Mouse (Mus musculus): ENCODE data around the gene Lysmd4. TPM values are rescaled to one million over a fixed set of nuclear protein-coding genes. Genes with fewer than 3 reads are reported as not detected.

Lysmd4 gene
- 35.4 and 36.2 TPM in 2 replicates for polyA plus RNA-seq (2015; fragmentation: Nextera tagmentation; extraction: Ambion mirVana)

- H3K36me3 ChIP-seq (replicated peaks), result no peaks in the 10 kb centered on the region; the same call in 1 of the 2 replicates
- no peaks in the 10 kb centered on the region for H3K9me3 ChIP-seq
- H3K27me3 ChIP-seq (replicated peaks), result no peaks in the 10 kb centered on the region
- H3K9ac ChIP-seq, result peak within 1 kb of the TSS; percentile 77
- peaks cover 19% of the 10 kb centered on the region for H3K4me1 ChIP-seq
- peak within 1 kb of the TSS; percentile 87 for H3K4me2 ChIP-seq
- 4% methylated on average over 31 of the region's 31 CpGs for WGBS
- peak within 1 kb of the TSS; percentile 72 for H3K4me3 ChIP-seq
- peak; percentile 98 for ATAC-seq (replicated peaks)
- H3K27ac ChIP-seq, result peak within 1 kb of the TSS; percentile 70
Observed at GRCm38 (mm10) chr7:67222220-67222862, at the start of gene Lysmd4. TSS of gene Lysmd4 (plus strand) at chr7:67222544.

- no peak overlapping the region for H3K9ac ChIP-seq
- H3K4me2 ChIP-seq, result no peak overlapping the region
- no peaks in the 10 kb centered on the region for H3K36me3 ChIP-seq (replicated peaks)
- H3K4me3 ChIP-seq, result no peak overlapping the region
- peaks cover 7% of the 10 kb centered on the region for H3K4me1 ChIP-seq
- no peaks in the 10 kb centered on the region for H3K9me3 ChIP-seq
- WGBS, result 53% methylated on average over 2 of the region's 2 CpGs
- no peak for ATAC-seq (replicated peaks)
- H3K27me3 ChIP-seq (replicated peaks), result no peaks in the 10 kb centered on the region
- no peak overlapping the region for H3K27ac ChIP-seq
Observed at GRCm38 (mm10) chr7:67173522-67174195, 48.7 kb upstream of the Lysmd4 start.

DNA sequence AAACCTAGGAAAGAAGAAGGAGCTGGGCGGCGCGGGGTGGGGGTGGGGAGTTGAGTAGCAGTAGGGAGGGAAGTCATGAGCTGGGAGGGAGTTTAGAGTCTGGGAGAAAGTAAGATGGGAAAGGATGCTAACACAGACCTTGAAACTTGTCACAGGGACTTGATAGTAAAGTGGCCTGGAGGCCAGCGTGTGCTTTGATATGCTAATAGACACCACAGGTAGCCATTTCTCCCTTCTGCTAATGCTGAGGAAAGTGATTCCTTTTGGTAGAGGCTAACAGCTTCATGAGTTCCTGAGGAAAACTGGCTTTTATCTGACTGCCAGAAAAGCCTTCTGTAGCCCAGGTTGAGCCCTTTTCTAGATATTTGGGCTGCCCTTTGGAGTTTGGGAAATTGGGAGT, 38.6 kb upstream of the Lysmd4 start:
- no peak for ATAC-seq (replicated peaks)
- H3K36me3 ChIP-seq (replicated peaks), result no peaks in the 10 kb centered on the region
- H3K4me3 ChIP-seq, result no peak overlapping the region
- no peak overlapping the region for H3K4me2 ChIP-seq
- no peak overlapping the region for H3K9ac ChIP-seq
- no peak overlapping the region for H3K27ac ChIP-seq
- no peaks in the 10 kb centered on the region for H3K4me1 ChIP-seq
- no peaks in the 10 kb centered on the region for H3K9me3 ChIP-seq
- 7% methylated on average over 4 of the region's 4 CpGs for WGBS
- H3K27me3 ChIP-seq (replicated peaks), result no peaks in the 10 kb centered on the region

GRCm38 (mm10) chr7:67199412-67199811, 22.9 kb upstream of the Lysmd4 start:
- no peaks in the 10 kb centered on the region for H3K36me3 ChIP-seq (replicated peaks)
- H3K4me3 ChIP-seq, result no peak overlapping the region
- ATAC-seq (replicated peaks), result peak; percentile 56; the same call in 1 of the 2 replicates
- no peaks in the 10 kb centered on the region for H3K9me3 ChIP-seq
- no peak overlapping the region for H3K9ac ChIP-seq
- WGBS, result 18% methylated on average over 10 of the region's 10 CpGs
- H3K27me3 ChIP-seq (replicated peaks), result no peaks in the 10 kb centered on the region
- H3K27ac ChIP-seq, result no peak overlapping the region
- no peaks in the 10 kb centered on the region for H3K4me1 ChIP-seq
- no peak overlapping the region for H3K4me2 ChIP-seq

GRCm38 (mm10) chr7:67203625-67204024, 18.7 kb upstream of the Lysmd4 start:
- no peak overlapping the region for H3K9ac ChIP-seq
- H3K36me3 ChIP-seq (replicated peaks), result no peaks in the 10 kb centered on the region
- 91% methylated on average over 3 of the region's 3 CpGs for WGBS
- no peak overlapping the region for H3K4me2 ChIP-seq
- H3K9me3 ChIP-seq, result no peaks in the 10 kb centered on the region
- H3K4me1 ChIP-seq, result no peaks in the 10 kb centered on the region
- no peak overlapping the region for H3K27ac ChIP-seq
- H3K4me3 ChIP-seq, result no peak overlapping the region
- no peak for ATAC-seq (replicated peaks)
- H3K27me3 ChIP-seq (replicated peaks), result no peaks in the 10 kb centered on the region

DNA sequence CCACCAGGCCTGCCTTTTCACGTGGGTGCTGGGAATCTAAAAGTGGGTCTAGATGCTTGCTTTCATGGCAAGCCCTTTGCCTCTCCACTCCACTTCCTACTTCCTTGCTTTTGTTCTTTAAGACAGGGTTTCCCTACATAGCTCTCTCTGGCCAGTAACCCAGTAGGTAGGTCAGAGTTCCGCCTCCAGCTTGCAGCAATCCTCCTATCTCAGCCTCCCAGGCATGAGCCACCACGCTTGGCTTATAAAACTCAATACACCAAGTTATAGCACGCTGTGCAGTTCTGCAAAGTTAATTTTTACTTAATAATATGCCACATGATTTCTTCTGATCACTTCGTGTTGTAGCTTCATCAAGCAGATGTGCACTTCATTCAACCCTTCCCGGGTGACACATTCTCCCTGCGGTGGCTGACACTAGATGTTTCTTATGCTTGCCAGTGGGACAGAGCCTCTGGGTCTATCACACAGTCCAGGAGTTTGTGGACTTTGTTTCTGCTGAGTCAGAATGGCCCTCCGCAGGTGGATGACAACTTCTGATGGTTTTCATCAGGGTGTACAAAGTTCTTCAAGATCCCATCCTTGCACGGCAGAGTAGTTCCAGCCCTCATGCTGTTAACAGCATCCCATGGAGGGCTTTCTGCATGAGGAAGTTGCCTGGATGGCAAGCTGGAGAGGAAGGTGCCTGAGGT, 16.5 kb upstream of the Lysmd4 start:
- H3K27ac ChIP-seq, result no peak overlapping the region
- no peak overlapping the region for H3K4me2 ChIP-seq
- H3K4me3 ChIP-seq, result no peak overlapping the region
- no peaks in the 10 kb centered on the region for H3K9me3 ChIP-seq
- WGBS, result 91% methylated on average over 9 of the region's 9 CpGs
- H3K36me3 ChIP-seq (replicated peaks), result no peaks in the 10 kb centered on the region
- H3K4me1 ChIP-seq, result no peaks in the 10 kb centered on the region
- H3K9ac ChIP-seq, result no peak overlapping the region
- ATAC-seq (replicated peaks), result no peak
- no peaks in the 10 kb centered on the region for H3K27me3 ChIP-seq (replicated peaks)

- ATAC-seq (replicated peaks), result no peak
- no peak overlapping the region for H3K4me2 ChIP-seq
- no peak overlapping the region for H3K9ac ChIP-seq
- no peaks in the 10 kb centered on the region for H3K9me3 ChIP-seq
- no peak overlapping the region for H3K4me3 ChIP-seq
- H3K36me3 ChIP-seq (replicated peaks), result no peaks in the 10 kb centered on the region
- 81% methylated on average over 10 of the region's 10 CpGs for WGBS
- H3K4me1 ChIP-seq, result no peaks in the 10 kb centered on the region
- no peak overlapping the region for H3K27ac ChIP-seq
- no peaks in the 10 kb centered on the region for H3K27me3 ChIP-seq (replicated peaks)
Observed at GRCm38 (mm10) chr7:67206496-67206895, 15.8 kb upstream of the Lysmd4 start.

DNA sequence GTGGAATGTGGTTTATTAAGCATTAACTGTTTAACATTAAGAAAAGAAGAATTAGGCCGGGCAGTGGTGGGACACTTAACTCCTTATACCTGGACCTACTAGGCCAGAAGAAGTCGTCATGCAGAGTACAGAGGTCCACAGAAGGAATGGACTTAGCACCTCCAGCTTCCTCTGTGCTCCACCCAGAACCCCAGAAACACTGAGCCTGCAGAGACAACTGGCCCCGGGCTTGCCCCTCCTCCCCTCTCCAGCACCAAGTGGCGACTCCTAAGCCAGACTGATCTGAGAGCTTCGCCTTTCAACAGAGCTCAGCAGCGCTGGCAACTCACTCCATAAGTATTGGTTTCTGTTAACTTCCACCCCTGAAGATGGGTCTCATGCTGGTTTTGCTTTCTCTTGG, 14.6 kb upstream of the Lysmd4 start:
- H3K27me3 ChIP-seq (replicated peaks), result no peaks in the 10 kb centered on the region
- H3K9me3 ChIP-seq, result no peaks in the 10 kb centered on the region
- H3K4me3 ChIP-seq, result no peak overlapping the region
- no peak overlapping the region for H3K27ac ChIP-seq
- H3K9ac ChIP-seq, result no peak overlapping the region
- H3K4me2 ChIP-seq, result no peak overlapping the region
- ATAC-seq (replicated peaks), result no peak
- no peaks in the 10 kb centered on the region for H3K4me1 ChIP-seq
- 56% methylated on average over 6 of the region's 6 CpGs for WGBS
- no peaks in the 10 kb centered on the region for H3K36me3 ChIP-seq (replicated peaks)

DNA sequence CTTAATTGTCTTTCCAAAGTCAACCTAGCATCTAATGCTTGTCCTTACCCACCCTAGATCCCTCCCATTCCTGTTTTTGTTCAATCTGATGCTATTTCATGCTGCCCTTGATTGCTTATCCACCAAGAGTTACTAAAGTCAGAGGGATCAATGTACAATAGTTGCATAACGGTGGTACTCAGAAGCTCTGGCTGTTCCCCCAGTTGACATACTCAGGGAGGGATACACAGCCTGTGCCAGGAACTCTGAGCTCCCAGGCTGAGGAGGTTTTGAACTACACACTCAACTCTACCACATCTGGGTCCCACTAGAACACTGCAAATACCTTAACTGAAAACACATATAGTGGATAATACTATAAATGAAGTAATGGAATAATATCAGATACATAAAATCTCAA, 14.0 kb upstream of the Lysmd4 start:
- 86% methylated on average over 1 of the region's 1 CpGs for WGBS
- no peaks in the 10 kb centered on the region for H3K27me3 ChIP-seq (replicated peaks)
- no peak for ATAC-seq (replicated peaks)
- H3K36me3 ChIP-seq (replicated peaks), result no peaks in the 10 kb centered on the region
- no peak overlapping the region for H3K4me3 ChIP-seq
- H3K4me1 ChIP-seq, result no peaks in the 10 kb centered on the region
- H3K9ac ChIP-seq, result no peak overlapping the region
- no peaks in the 10 kb centered on the region for H3K9me3 ChIP-seq
- no peak overlapping the region for H3K27ac ChIP-seq
- H3K4me2 ChIP-seq, result no peak overlapping the region

DNA sequence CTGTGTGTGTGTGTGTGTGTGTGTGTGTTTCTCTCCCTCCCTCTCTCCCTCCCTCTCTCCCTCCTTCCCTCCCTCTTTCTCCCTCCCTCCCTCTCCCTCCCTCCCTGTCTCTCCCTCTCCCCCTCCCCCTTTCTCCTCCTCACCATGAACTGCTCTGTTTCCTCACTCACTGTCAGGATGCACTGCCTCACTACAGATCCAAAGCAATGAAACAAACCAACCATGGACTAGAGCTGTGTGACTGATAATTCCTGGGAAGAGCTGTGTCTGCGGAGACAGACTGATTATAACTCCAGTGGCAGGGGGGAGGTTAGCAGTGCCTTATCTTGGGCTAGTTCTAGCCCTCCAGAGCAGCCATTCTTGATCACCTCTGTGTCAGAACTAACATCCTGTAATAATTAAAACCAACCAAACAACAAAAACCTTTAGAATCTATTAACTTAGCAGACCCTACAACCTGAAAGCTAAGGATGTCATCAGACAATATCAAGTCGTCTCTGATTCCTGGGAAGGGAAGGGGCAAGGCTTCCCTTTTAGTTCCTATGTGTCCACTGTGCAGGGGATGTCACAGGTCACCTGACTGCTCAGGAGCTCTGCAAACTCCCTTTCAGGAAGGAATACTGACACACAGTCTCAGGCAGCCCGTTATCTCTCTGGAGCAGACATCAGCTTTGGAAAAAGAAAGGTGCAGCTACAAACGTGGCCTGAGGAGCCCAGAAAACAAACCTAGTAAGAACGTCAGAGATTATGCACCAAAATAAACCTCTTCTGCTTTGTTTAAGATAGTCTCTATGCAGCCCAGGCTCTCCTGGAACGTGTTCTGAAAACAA, 12.1 kb upstream of the Lysmd4 start:
- Histone ChIP-seq H3K27me3 (replicated peaks) (no peaks in the 10 kb centered on the region), H3K4me3 (no peak overlapping the region), H3K27ac (no peak overlapping the region), H3K9me3 (no peaks in the 10 kb centered on the region), H3K4me1 (no peaks in the 10 kb centered on the region), H3K36me3 (replicated peaks) (no peaks in the 10 kb centered on the region), H3K4me2 (no peak overlapping the region), H3K9ac (no peak overlapping the region)
- 72% methylated on average over 6 of the region's 6 CpGs for WGBS
- no peak for ATAC-seq (replicated peaks)

DNA sequence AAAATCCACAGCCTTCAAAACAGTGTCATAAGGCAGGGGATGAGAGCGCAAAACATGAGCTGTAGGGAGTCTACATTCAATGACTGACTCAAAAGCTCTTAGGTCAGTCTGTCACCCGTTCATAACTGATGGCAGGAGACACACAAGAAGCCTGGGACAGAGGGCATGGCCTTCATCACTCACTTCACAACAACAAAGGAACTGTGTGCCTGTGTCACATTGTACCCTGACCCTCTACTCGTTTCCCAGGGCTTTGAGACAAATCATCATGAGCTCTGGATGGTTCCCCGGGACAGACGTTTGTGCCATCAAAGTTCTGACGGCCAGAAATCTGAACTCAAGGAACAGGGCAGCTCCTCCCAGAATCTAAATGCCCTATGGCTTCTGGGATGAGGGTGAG, 11.0 kb upstream of the Lysmd4 start:
- H3K27ac ChIP-seq, result no peak overlapping the region
- no peak overlapping the region for H3K4me2 ChIP-seq
- no peaks in the 10 kb centered on the region for H3K9me3 ChIP-seq
- WGBS, result 56% methylated on average over 6 of the region's 6 CpGs
- H3K9ac ChIP-seq, result no peak overlapping the region
- no peak for ATAC-seq (replicated peaks)
- H3K36me3 ChIP-seq (replicated peaks), result no peaks in the 10 kb centered on the region
- no peak overlapping the region for H3K4me3 ChIP-seq
- H3K27me3 ChIP-seq (replicated peaks), result no peaks in the 10 kb centered on the region
- H3K4me1 ChIP-seq, result no peaks in the 10 kb centered on the region

- H3K9me3 ChIP-seq, result no peaks in the 10 kb centered on the region
- H3K9ac ChIP-seq, result no peak overlapping the region
- no peaks in the 10 kb centered on the region for H3K36me3 ChIP-seq (replicated peaks)
- H3K4me1 ChIP-seq, result no peaks in the 10 kb centered on the region
- H3K4me3 ChIP-seq, result no peak overlapping the region
- H3K27me3 ChIP-seq (replicated peaks), result no peaks in the 10 kb centered on the region
- WGBS, result 51% methylated on average over 4 of the region's 4 CpGs
- H3K4me2 ChIP-seq, result no peak overlapping the region
- no peak overlapping the region for H3K27ac ChIP-seq
- ATAC-seq (replicated peaks), result no peak
Observed at GRCm38 (mm10) chr7:67211971-67212370, 10.4 kb upstream of the Lysmd4 start.
